Mouse (Mus musculus) lung, adult 2 months (tissue): ENCODE results near the gene Dolk. TPM values are rescaled to one million over a fixed set of nuclear protein-coding genes. Genes with fewer than 3 reads are reported as not detected.
A peak's percentile ranks its signal among the peaks of the same experiment; 100 is the strongest.

Source experiments
- DNase-seq: peaks from one replicate; pipeline ENCODE4 v3.0.0; 2022
- H3K4me1 ChIP-seq: fragments of 200-500 bp; 2 replicates; pipeline ENCODE4 v1.6.1; 2011; ENCODE audit warnings: low read length; ENCODE audit not compliant: control insufficient read depth, insufficient read depth
- H3K4me3 ChIP-seq: fragments of 200-500 bp; replicated peaks from 2 replicates; pipeline ENCODE3; 2011; ENCODE audit warnings: low read depth, mild to moderate bottlenecking, control low read depth, low read length; ENCODE audit errors: extremely low read depth
- CTCF ChIP-seq: fragments of 200-500 bp; IDR thresholded peaks from 2 replicates; pipeline ENCODE4 v1.5.1; 2011; ENCODE audit warnings: mild to moderate bottlenecking, low read length, control low read depth; ENCODE audit not compliant: insufficient read depth
- POLR2A ChIP-seq: fragments of 200-500 bp; IDR thresholded peaks from 2 replicates; pipeline ENCODE4 v1.6.1; 2011; ENCODE audit warnings: low read depth, mild to moderate bottlenecking, control low read depth, low read length, borderline replicate concordance; ENCODE audit errors: extremely low read depth
- WGBS: fragments of 180-500 bp; shearing (Covaris S2); methylation state at CpG from one replicate; pipeline ENCODE4 v1.1.7; 2018; 5-methylcytosine and 5-hydroxymethylcytosine counted together
- polyA plus RNA-seq: library from polyadenylated mRNA; depleted of rRNA; stranded (reverse); fragments of >200 nt; gene quantifications from 2 replicates; pipeline ENCODE4 v1.2.3, GENCODE M21; 2012

The Dolk gene
- polyA plus RNA-seq, 1 experiment: 22.2 TPM

DNA sequence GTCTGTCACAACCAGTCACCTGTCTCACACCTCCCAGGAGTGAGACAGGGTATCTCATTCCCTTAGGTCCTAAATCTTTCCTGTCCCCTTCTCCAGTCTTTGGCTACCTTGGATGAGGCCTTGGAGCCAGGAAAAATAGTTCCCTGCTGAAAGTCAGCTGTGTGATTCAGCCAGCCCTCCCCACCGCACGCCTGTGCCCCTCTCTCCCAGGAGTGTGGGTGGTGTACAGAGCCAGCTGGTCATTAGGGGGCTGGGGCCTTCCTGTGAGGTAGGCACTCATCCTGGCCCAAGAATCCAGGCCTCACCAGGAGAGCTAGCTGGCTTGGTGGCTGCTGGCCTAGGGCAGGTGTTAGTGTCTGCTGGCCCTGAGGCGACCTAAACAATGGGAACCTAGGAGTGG lies 33.6 kb downstream of the Dolk start:
- H3K4me3 ChIP-seq: no peak overlapping the region
- H3K4me1 ChIP-seq: peaks cover 20% of the 10 kb centered on the region
- WGBS: 65% methylated on average over 3 of the region's 3 CpGs
- TF ChIP-seq CTCF (no peak), POLR2A (no peak)
- DNase-seq: no peak

DNA sequence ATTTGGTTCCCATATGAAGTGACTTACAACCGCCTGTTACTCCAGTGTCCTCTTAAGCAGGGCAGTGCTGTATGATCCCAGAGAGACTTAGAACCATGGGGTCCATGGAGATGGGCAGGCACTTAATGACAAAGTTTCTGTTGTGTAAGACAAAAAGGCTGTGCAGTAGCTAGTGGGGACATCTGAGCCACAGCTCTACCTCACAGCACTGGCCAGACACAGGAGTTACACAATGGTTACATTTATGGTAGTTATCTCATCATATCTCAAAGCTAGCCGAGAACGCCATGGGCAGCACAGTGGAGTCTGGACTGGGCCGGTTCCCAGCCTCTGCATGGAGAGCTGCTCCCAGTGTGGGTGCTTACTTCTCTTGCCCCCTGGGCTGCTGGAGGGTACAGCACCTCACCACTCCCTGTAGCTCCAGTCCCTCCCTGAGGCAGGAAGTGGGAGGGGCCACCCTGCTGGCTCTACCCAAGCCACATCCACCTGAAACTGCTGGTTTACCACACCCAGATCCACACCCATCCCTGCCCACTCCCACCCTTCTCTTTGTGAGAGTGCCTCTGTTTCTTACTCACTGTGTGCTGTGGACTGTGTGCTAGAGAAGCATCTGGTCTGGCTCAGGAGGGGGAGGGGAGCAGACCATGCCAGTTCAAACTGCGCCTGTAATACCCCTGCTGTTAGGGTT lies 34.6 kb downstream of the Dolk start:
- DNase-seq: no peak
- Histone ChIP-seq H3K4me1 (peaks cover 22% of the 10 kb centered on the region), H3K4me3 (no peak overlapping the region)
- TF ChIP-seq POLR2A (no peak), CTCF (no peak)
- WGBS: 43% methylated on average over 5 of the region's 5 CpGs

DNA sequence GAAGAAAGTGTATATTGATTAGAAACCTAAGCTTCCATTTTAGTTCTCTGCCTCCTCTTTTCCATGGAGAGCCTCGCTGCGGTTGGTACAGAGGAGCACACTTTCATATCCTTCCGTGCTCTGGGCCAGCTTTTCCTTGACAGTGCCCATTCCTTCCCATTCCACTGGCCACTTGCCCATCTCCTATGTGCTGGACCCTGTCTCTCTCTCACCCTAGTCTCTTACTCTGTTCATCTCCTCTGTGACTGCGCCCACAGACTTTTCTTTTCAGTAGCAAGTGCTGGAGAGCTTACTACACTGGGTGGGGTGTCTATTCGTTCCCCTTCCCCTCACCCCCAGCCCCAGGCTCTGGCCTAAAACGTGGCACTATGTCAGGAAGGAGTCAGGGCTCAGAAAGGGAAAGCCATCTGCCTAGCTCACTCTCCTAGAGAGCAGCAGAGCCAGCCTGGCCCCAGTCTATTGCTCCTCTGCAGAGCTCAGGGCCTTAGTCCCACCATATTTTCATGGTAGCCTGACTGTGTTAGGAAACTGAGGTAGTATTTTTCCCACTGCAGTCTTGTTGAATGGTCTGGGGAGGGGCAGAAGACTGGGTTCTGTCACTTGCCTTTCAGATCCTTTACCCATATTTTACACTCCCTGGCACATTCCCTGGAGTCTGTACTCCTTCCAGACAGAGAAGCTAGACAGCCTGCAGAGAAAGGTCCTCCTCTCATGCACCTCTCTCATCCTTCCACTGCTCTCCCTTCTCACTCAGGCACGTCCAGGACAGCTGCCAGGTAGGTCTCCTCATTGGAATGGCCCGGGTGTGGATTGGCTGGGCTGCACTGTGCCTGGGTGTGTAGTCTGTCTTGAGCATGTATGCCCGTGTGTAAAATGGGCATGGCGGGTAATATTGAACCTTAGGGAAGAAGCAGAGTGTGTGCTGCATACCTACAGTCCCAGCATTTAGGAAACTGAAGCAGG lies 35.7 kb downstream of the Dolk start:
- no peak for DNase-seq
- 64% methylated on average over 10 of the region's 10 CpGs for WGBS
- no peak overlapping the region for H3K4me3 ChIP-seq
- H3K4me1 ChIP-seq: peaks cover 30% of the 10 kb centered on the region
- no peak for TF ChIP-seq POLR2A
- TF ChIP-seq CTCF: no peak

GRCm38 (mm10) chr2:30249182-30249581 lies 37.0 kb downstream of the Dolk start:
- DNase-seq: no peak
- H3K4me1 ChIP-seq: peaks cover 30% of the 10 kb centered on the region
- WGBS: 83% methylated on average over 3 of the region's 3 CpGs
- H3K4me3 ChIP-seq: no peak overlapping the region
- no peak for TF ChIP-seq CTCF
- no peak for TF ChIP-seq POLR2A

GRCm38 (mm10) chr2:30247681-30248080 lies 38.5 kb downstream of the Dolk start:
- TF ChIP-seq POLR2A (no peak), CTCF (no peak)
- DNase-seq: no peak
- Histone ChIP-seq H3K4me1 (peaks cover 31% of the 10 kb centered on the region), H3K4me3 (no peak overlapping the region)
- 47% methylated on average over 4 of the region's 4 CpGs for WGBS

DNA sequence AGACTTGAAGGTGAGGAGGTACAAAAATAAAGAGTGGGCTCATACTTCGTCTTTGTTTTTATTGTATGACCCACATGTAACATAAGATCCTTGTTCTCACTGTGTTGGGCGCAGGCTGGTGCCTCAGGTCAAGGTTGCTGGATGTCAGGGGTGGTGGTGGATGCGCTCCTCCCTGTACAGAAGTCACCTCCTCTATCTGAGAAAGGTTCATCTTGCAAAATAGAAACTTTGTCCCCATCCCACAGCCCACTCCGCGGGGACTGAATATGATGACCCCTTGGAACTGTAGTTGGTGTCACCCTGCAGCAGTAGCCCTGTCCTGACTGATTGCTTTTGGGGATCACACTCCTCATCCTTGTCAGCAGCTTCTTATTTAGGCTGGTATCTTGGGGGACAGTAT lies 39.1 kb downstream of the Dolk start:
- DNase-seq: no peak
- TF ChIP-seq POLR2A (no peak), CTCF (no peak)
- H3K4me1 ChIP-seq: peaks cover 28% of the 10 kb centered on the region
- no peak overlapping the region for H3K4me3 ChIP-seq
- WGBS: 93% methylated on average over 5 of the region's 5 CpGs

- Histone ChIP-seq H3K4me1 (peaks cover 30% of the 10 kb centered on the region), H3K4me3 (no peak overlapping the region)
- 53% methylated on average over 7 of the region's 7 CpGs for WGBS
- no peak for DNase-seq
- no peak for TF ChIP-seq CTCF
- TF ChIP-seq POLR2A: no peak
Observed at GRCm38 (mm10) chr2:30244595-30245178, 41.4 kb downstream of the Dolk start.

GRCm38 (mm10) chr2:30243391-30243790 lies 42.7 kb downstream of the Dolk start:
- peaks cover 40% of the 10 kb centered on the region for H3K4me1 ChIP-seq
- 85% methylated on average over 4 of the region's 4 CpGs for WGBS

GRCm38 (mm10) chr2:30242509-30242908 lies 43.6 kb downstream of the Dolk start:
- peaks cover 37% of the 10 kb centered on the region for H3K4me1 ChIP-seq
- TF ChIP-seq CTCF: no peak
- peak; percentile 69; the same call in 1 of the 2 replicates for TF ChIP-seq POLR2A
- peak; percentile 51 for DNase-seq
- WGBS: 42% methylated on average over 4 of the region's 4 CpGs
- no peak overlapping the region for H3K4me3 ChIP-seq

More at GRCm38 (mm10) chr2:30243391-30243790, 42.7 kb downstream of the Dolk start:
- H3K4me3 ChIP-seq: no peak overlapping the region
- DNase-seq: no peak
- TF ChIP-seq POLR2A (no peak), CTCF (no peak)
